Mouse (Mus musculus) heart, adult 2 months (tissue): ENCODE measurements around the gene Fgd3. TPM values are rescaled to one million over a fixed set of nuclear protein-coding genes. Genes with fewer than 3 reads are reported as not detected.
A peak's percentile ranks its signal among the peaks of the same experiment; 100 is the strongest.

Source experiments
- DNase-seq, 2 experiments: peaks; one replicate each; pipeline ENCODE4 v3.0.0; 2021
- H3K27ac ChIP-seq: fragments of 200-600 bp; 2 replicates; pipeline ENCODE4 v1.8.1; 2022
- H3K27me3 ChIP-seq: fragments of 200-500 bp; 2 replicates; pipeline ENCODE4 v1.6.1; 2012; ENCODE audit warnings: mild to moderate bottlenecking, low read length, inconsistent platforms, mixed read lengths; ENCODE audit not compliant: control insufficient read depth, insufficient read depth
- H3K36me3 ChIP-seq: fragments of 200-500 bp; 2 replicates; pipeline ENCODE4 v1.6.1; 2012; ENCODE audit warnings: low read length, inconsistent platforms; ENCODE audit not compliant: control insufficient read depth, insufficient read depth
- H3K4me1 ChIP-seq: fragments of 200-500 bp; 2 replicates; pipeline ENCODE4 v1.6.1; 2011; ENCODE audit warnings: low read length; ENCODE audit not compliant: control insufficient read depth, insufficient read depth
- H3K4me3 ChIP-seq: fragments of 200-600 bp; 2 replicates; pipeline ENCODE4 v1.8.1; 2022
- H3K79me2 ChIP-seq: fragments of 200-500 bp; replicated peaks from 2 replicates; pipeline ENCODE4 v1.6.1; 2012; ENCODE audit warnings: mild to moderate bottlenecking, inconsistent platforms, low read length, moderate library complexity, mixed read lengths; ENCODE audit not compliant: control insufficient read depth, insufficient read depth
- H3K9ac ChIP-seq: fragments of 200-500 bp; 2 replicates; pipeline ENCODE4 v1.6.1; 2012; ENCODE audit warnings: low read depth, mild to moderate bottlenecking, control low read depth, inconsistent platforms, low read length, mixed read lengths
- CTCF ChIP-seq: fragments of 200-600 bp; IDR thresholded peaks from 2 replicates; pipeline ENCODE4 v1.8.1; 2022; ENCODE audit warnings: antibody characterized with exemption, mild to moderate bottlenecking, moderate library complexity
- EP300 ChIP-seq: fragments of 200-500 bp; IDR thresholded peaks from 2 replicates; pipeline ENCODE4 v1.6.1; 2011; ENCODE audit warnings: low read depth, low read length, control low read depth; ENCODE audit not compliant: insufficient read depth
- POLR2A ChIP-seq: fragments of 200-500 bp; IDR thresholded peaks from 2 replicates; pipeline ENCODE4 v1.6.1; 2011; ENCODE audit warnings: mild to moderate bottlenecking, low read depth, low read length, control low read depth; ENCODE audit not compliant: insufficient read depth
- WGBS: fragments of 180-500 bp; shearing (Covaris S2); methylation state at CpG from one replicate; pipeline ENCODE4 v1.1.7; 2018; 5-methylcytosine and 5-hydroxymethylcytosine counted together
- intact Hi-C: fragments of 180-260 bp; cut with DNase I; formaldehyde crosslinking; loops from one replicate; pipeline ENCODE4 v1.15.1; 2025
- polyA plus RNA-seq: library from polyadenylated mRNA; depleted of rRNA; stranded (reverse); fragments of >200 nt; gene quantifications from 2 replicates; pipeline ENCODE4 v1.2.3, GENCODE M21; 2012
- total RNA-seq, 2 experiments: library from RNA; stranded (reverse); gene quantifications; 2 replicates each; pipeline ENCODE4 v1.2.3; 2021

Fgd3 gene
- total and polyA plus RNA-seq, 3 experiments: 0.96 to 1.0 (median 0.96) TPM

DNA sequence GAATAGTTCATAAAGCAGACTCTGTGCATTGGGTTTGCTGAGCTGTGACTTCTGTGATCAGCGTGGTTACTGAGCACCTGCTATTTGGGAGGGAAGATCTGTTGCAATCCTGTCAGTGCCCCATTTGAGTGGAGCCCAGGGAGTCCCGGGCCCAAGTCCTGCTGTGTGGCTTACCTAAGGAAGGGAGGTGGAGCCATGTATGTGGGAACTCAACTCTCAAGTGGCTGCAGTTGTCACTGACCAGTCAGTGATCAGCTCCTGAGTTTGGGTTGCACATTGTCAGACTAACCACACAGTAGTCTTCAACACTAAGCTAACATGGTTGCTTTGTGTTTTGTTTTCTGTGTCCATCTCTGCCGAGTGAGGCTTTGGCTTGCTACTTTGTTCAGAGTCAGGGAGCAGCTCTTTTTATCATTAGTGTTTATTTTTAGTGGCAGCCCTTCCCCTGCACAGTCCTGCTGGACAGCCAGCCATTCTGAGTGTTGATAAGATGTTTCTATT lies 40.8 kb upstream of the Fgd3 start:
- H3K27ac ChIP-seq: peak overlapping the region; percentile 94
- DNase-seq: peak; percentile 67 to 73
- H3K4me1 ChIP-seq: peaks cover 58% of the 10 kb centered on the region
- H3K79me2 ChIP-seq: peaks cover 15% of the 10 kb centered on the region
- intact Hi-C loops: loop anchor here (10.0 kb wide), 1 partner anchor 144 kb away; the partner anchor contains the start of gene Ecm2
- H3K4me3 ChIP-seq: peak overlapping the region; percentile 25; the same call in 1 of the 2 replicates
- peak overlapping the region; percentile 68 for H3K9ac ChIP-seq
- peak; percentile 31; the same call in 1 of the 2 replicates for TF ChIP-seq EP300
- no peak for TF ChIP-seq CTCF
- peak; percentile 57; the same call in 1 of the 2 replicates for TF ChIP-seq POLR2A
- no peaks in the 10 kb centered on the region for H3K27me3 ChIP-seq
- peaks cover 39% of the 10 kb centered on the region for H3K36me3 ChIP-seq
- 2% methylated on average over 3 of the region's 3 CpGs for WGBS

DNA sequence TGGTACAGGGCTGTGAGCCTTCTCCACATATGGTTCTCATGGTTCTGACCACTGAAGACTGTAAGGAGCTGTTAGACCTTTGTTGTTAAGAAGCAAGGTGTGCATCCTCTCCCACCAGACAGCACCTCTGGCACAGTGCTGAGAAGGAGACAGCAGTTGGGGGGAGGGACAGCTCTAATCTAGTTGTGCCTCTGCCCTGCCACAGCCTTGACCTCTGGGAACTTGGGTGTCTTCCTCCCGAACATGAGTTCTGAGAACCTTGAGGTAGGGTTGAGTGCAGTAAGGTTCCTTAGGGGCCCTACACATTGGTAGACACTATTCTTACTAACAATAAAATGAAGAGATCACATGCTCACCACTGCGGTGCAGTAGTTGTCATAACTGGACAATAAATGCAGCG lies 38.1 kb upstream of the Fgd3 start:
- Histone ChIP-seq H3K4me3 (no peak overlapping the region), H3K9ac (no peak overlapping the region), H3K79me2 (peaks cover 8% of the 10 kb centered on the region), H3K27ac (peak overlapping the region; percentile 94), H3K36me3 (peaks cover 32% of the 10 kb centered on the region), H3K27me3 (no peaks in the 10 kb centered on the region), H3K4me1 (peaks cover 54% of the 10 kb centered on the region)
- 73% methylated on average over 3 of the region's 3 CpGs for WGBS
- intact Hi-C loops: no loop called here
- DNase-seq: peak in 1 of 2 experiments; percentile 24
- TF ChIP-seq POLR2A: no peak
- no peak for TF ChIP-seq CTCF
- no peak for TF ChIP-seq EP300

DNA sequence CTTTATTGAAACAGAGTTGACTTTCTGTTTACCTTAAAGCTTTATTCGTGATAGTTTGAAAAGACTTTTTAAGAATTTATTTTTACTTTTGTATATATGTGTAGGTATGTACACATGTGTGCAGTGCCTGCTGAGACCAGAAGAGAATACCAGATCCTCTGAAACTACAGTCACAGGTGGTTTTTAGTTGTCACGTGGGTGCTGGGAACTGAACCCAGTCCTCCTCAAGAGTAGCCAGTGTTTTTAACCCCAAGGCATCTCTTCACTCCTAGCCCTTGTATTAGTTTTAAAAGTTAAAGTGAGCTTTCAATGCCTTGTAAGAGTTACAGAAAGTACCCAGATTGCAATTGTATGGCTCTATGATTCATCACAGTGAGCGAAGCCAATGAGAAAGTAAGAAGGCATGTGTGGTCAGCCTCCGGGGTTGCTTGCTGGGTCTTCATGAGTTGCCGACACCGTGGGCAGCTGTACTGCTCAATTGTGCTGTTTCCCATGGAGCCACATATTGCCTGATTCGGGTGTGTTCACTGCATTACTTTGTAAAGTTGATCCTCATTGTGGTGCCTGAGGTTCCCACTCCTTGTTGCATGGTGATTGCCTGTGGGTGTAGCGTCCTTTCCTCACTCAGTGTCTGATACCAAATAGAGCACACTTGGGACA lies 37.4 kb upstream of the Fgd3 start:
- DNase-seq: peak in 1 of 2 experiments; percentile 17
- H3K27me3 ChIP-seq: no peaks in the 10 kb centered on the region
- H3K27ac ChIP-seq: peak overlapping the region; percentile 94
- no peak for TF ChIP-seq POLR2A
- intact Hi-C loops: no loop called here
- H3K4me3 ChIP-seq: no peak overlapping the region
- H3K36me3 ChIP-seq: peaks cover 28% of the 10 kb centered on the region
- peaks cover 54% of the 10 kb centered on the region for H3K4me1 ChIP-seq
- H3K9ac ChIP-seq: no peak overlapping the region
- H3K79me2 ChIP-seq: peaks cover 6% of the 10 kb centered on the region
- WGBS: 90% methylated on average over 8 of the region's 8 CpGs

DNA sequence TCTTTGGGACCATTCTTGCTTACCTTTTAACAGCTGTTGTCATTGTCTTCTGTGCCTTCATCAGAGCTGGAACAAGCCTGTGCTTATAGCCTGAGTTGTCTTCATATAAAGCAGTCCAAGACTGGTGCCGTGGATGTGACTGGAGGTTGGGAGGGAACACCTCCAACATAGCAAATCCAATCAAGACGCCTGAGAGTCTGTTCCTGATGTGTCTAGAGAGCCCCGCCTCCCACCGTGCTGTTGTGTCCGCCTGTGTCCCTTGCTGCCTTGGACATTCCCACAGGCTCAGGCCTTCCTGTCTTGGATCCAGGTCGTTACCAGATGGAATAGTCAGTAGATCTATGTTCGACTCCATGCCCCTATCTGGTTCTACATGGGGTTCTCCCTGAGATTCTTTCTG lies 36.0 kb upstream of the Fgd3 start:
- 23% methylated on average over 7 of the region's 7 CpGs for WGBS
- Histone ChIP-seq H3K27ac (peak overlapping the region; percentile 94), H3K4me1 (peaks cover 56% of the 10 kb centered on the region), H3K27me3 (no peaks in the 10 kb centered on the region), H3K79me2 (peaks cover 5% of the 10 kb centered on the region), H3K9ac (no peak overlapping the region), H3K36me3 (peaks cover 25% of the 10 kb centered on the region), H3K4me3 (no peak overlapping the region)
- TF ChIP-seq CTCF: no peak
- TF ChIP-seq EP300: peak; percentile 59; the same call in 1 of the 2 replicates
- intact Hi-C loops: no loop called here
- DNase-seq: peak; percentile 59 to 60

DNA sequence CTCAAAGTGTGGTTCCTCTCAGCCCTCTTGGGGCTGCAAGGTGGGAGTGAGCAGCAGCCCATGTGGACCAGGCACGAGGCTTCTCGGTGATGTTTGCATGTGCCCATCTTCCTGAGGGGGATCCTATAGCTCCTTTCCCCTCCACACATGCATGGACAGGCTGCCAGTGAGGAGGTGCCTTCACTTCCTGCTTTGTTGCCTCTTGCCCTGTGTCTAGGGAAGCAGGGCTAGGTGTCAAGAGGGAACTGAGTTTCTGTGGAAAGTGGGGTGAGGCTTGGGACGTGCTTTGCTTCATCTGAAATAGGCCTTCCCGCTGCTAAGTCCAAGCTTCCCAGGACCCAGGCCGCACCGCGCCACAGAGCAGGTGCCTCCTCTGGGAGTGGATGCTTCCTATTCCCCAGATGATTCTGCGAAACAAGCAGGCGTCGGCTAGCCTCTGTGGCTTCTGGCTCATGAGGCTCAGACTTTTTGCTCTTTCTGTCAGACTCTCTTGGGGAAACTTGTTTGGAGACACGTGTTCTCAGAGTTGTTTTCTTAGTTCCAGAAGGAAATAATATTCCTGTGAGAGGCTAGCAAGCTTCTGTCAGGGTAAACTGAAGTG lies 35.5 kb upstream of the Fgd3 start:
- Histone ChIP-seq H3K9ac (peak overlapping the region; percentile 4; the same call in 1 of the 2 replicates), H3K4me1 (peaks cover 53% of the 10 kb centered on the region), H3K79me2 (peaks cover 5% of the 10 kb centered on the region), H3K36me3 (peaks cover 23% of the 10 kb centered on the region), H3K27me3 (no peaks in the 10 kb centered on the region), H3K27ac (peak overlapping the region; percentile 94), H3K4me3 (0 out of 2 replicates have a peak overlapping the region, but pooled peaks have one; percentile 9)
- intact Hi-C loops: no loop called here
- WGBS: 29% methylated on average over 11 of the region's 11 CpGs
- TF ChIP-seq CTCF: no peak
- TF ChIP-seq EP300: 0 out of 2 replicates have a peak, but pooled peaks have one; percentile 10
- TF ChIP-seq POLR2A: no peak
- DNase-seq: peak; percentile 64 to 65

DNA sequence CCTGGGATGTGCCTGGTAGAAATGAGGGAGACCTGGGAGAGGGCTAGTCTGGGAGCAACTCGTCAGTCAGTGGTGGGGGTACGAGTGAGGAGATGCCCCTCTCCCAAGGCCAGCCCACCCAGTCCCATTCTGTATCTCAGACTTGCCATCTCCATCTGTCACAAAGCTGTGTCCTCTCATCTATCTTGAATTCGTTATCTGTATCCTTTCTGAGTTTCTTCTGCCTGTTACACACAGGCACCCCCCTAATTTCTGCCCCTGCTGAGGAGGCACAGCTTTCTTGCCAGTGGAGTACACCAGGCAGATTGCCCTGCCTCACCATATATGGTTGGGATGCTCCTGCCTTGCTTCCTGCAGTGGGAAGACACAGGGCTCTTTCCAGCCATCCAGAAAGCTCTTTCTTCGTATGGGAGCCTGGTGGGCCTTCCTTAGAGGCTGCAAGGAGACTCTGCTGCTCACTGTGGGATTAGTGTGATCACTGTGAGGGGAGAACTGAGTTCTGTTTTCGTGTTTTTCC lies 33.9 kb upstream of the Fgd3 start:
- peak overlapping the region; percentile 94 for H3K27ac ChIP-seq

More for the DNA sequence above, 33.9 kb upstream of the Fgd3 start:
- Histone ChIP-seq H3K36me3 (peaks cover 32% of the 10 kb centered on the region), H3K9ac (no peak overlapping the region), H3K4me3 (no peak overlapping the region), H3K27me3 (no peaks in the 10 kb centered on the region), H3K4me1 (peaks cover 57% of the 10 kb centered on the region), H3K79me2 (peaks cover 9% of the 10 kb centered on the region)
- TF ChIP-seq POLR2A (no peak), EP300 (no peak), CTCF (no peak)
- intact Hi-C loops: loop anchor here (2.0 kb wide), 1 partner anchor 17 kb away; no protein-coding TSS in a partner anchor
- WGBS: 62% methylated on average over 5 of the region's 5 CpGs
- peak in 1 of 2 experiments; percentile 31 for DNase-seq
